ENCODE assay signal across 24 mouse cellular contexts in genomic region chr4:103751249-103751855, GRCm38 (mm10).
DNase-seq lines count a peak whose midpoint lies in the region; ATAC-seq and TF ChIP-seq lines count a peak whose summit lies in the region.
"Had no signal": no experiment of that assay in that cellular context is flagged by ENCODE, and none has a peak within 500 bp of the region (broad histone marks: within the 10 kb centered on the region; RNA-seq: fewer than 3 reads in every experiment).

No protein-coding gene starts in this region.

- H3K4me2 ChIP-seq in forebrain, embryonic 14.5 days (ENCODE audit: low read length), result no peak overlapping the region
- H3K4me2 ChIP-seq in forebrain, embryonic 16.5 days (ENCODE audit: low read length), result no peak overlapping the region
- H3K4me2 ChIP-seq in hindbrain, embryonic 14.5 days (replicated peaks), result no peak overlapping the region
- H3K4me2 ChIP-seq in hindbrain, embryonic 16.5 days (ENCODE audit: low read length), result no peak overlapping the region
- H3K4me2 ChIP-seq: embryonic facial prominence, embryonic 12.5 days; liver, embryonic 12.5 days; midbrain, embryonic 11.5 days; neural tube, embryonic 13.5 days; stomach, embryonic 15.5 days had no signal

- ATAC-seq in forebrain, embryonic 14.5 days, result no peak
- ATAC-seq in forebrain, embryonic 16.5 days, result no peak
- no peak for ATAC-seq in hindbrain, embryonic 14.5 days (ENCODE audit: low FRiP score)
- ATAC-seq in hindbrain, embryonic 16.5 days, result no peak
- ATAC-seq: CD4-positive, CD25-positive, alpha-beta regulatory T cell, adult 4 months; liver, embryonic 12.5 days; liver, postnatal 0 days had no signal

- no peak for TF ChIP-seq POLR2A in brain, embryonic 14.5 days (IDR thresholded peaks at IDR 0.05; ENCODE audit: borderline replicate concordance, extremely low read depth, insufficient read depth, insufficient read length, poor library complexity, severe bottlenecking)

- TF ChIP-seq CTCF in brain, embryonic 14.5 days (IDR thresholded peaks at IDR 0.05; ENCODE audit: borderline replicate concordance, extremely low read depth, insufficient read depth, insufficient read length), result no peak

- H3K9me3 ChIP-seq in forebrain, embryonic 14.5 days (replicated peaks; ENCODE audit: control insufficient read depth, low read length), result no peaks in the 10 kb centered on the region
- H3K9me3 ChIP-seq in forebrain, embryonic 16.5 days (ENCODE audit: control insufficient read depth, low read length), result no peaks in the 10 kb centered on the region
- H3K9me3 ChIP-seq in hindbrain, embryonic 14.5 days (ENCODE audit: control insufficient read depth, low read length), result no peaks in the 10 kb centered on the region
- H3K9me3 ChIP-seq in hindbrain, embryonic 16.5 days (ENCODE audit: control insufficient read depth, low read length), result no peaks in the 10 kb centered on the region
- H3K9me3 ChIP-seq: embryonic facial prominence, embryonic 12.5 days; liver, embryonic 12.5 days; neural tube, embryonic 13.5 days; stomach, embryonic 15.5 days had no signal

- DNase-seq in forebrain, embryonic 14.5 days (ENCODE audit: low spot score), result peak; percentile 42
- peak; percentile 35 for DNase-seq in hindbrain, embryonic 14.5 days (ENCODE audit: low spot score)
- DNase-seq in Muller cell, postnatal 12 days (ENCODE audit: inconsistent ontology term), result peak; percentile 77
- peak; percentile 66 for DNase-seq in brain, embryonic 14.5 days (ENCODE audit: low read depth)
- no peak for DNase-seq in left cerebral cortex, adult 11 months (ENCODE audit: low spot score)
- DNase-seq: adrenal gland, postnatal 25 days; cerebellum, adult 11-12 months; embryo, embryonic 11 days; heart, postnatal 14 days; kidney, adult 11 months; kidney, postnatal 14 days; left cerebral cortex, postnatal 4 days; liver, postnatal 0 days; lung, postnatal 36 days; right cerebral cortex, postnatal 14 days; thymus, postnatal 14 days had no signal

- H3K4me1 ChIP-seq in forebrain, embryonic 14.5 days (ENCODE audit: control insufficient read depth, insufficient read depth, low read length), result no peaks in the 10 kb centered on the region; the same call in 1 of the 2 replicates
- H3K4me1 ChIP-seq in forebrain, embryonic 16.5 days (replicated peaks; ENCODE audit: control insufficient read depth, insufficient read depth, low read length), result peaks cover 9% of the 10 kb centered on the region
- no peaks in the 10 kb centered on the region for H3K4me1 ChIP-seq in hindbrain, embryonic 14.5 days (replicated peaks; ENCODE audit: control insufficient read depth, insufficient read depth, low read length)
- H3K4me1 ChIP-seq in hindbrain, embryonic 16.5 days (ENCODE audit: control insufficient read depth, insufficient read depth, low read depth, low read length), result no peaks in the 10 kb centered on the region
- H3K4me1 ChIP-seq: embryonic facial prominence, embryonic 12.5 days; liver, embryonic 12.5 days; stomach, embryonic 15.5 days had no signal

- no peaks in the 10 kb centered on the region for H3K27me3 ChIP-seq in forebrain, embryonic 14.5 days (replicated peaks; ENCODE audit: control insufficient read depth, insufficient read depth, low read length)
- H3K27me3 ChIP-seq in forebrain, embryonic 16.5 days (replicated peaks; ENCODE audit: control insufficient read depth, insufficient read depth, low read length), result 0 out of 2 replicates have a peak, but pooled peaks cover 3% of the 10 kb centered on the region
- H3K27me3 ChIP-seq in hindbrain, embryonic 14.5 days (ENCODE audit: control insufficient read depth, insufficient read depth, low read length), result no peaks in the 10 kb centered on the region
- no peaks in the 10 kb centered on the region for H3K27me3 ChIP-seq in hindbrain, embryonic 16.5 days (replicated peaks; ENCODE audit: control insufficient read depth, insufficient read depth, low read length)
- H3K27me3 ChIP-seq: embryonic facial prominence, embryonic 12.5 days; liver, embryonic 12.5 days; neural tube, embryonic 13.5 days; stomach, embryonic 15.5 days had no signal

- no peaks in the 10 kb centered on the region for H3K36me3 ChIP-seq in forebrain, embryonic 14.5 days (ENCODE audit: control insufficient read depth, insufficient read depth, low read length)
- H3K36me3 ChIP-seq in forebrain, embryonic 16.5 days (ENCODE audit: control insufficient read depth, insufficient read depth), result no peaks in the 10 kb centered on the region
- no peaks in the 10 kb centered on the region for H3K36me3 ChIP-seq in hindbrain, embryonic 14.5 days (replicated peaks; ENCODE audit: control insufficient read depth, insufficient read depth)
- no peaks in the 10 kb centered on the region for H3K36me3 ChIP-seq in hindbrain, embryonic 16.5 days (ENCODE audit: control insufficient read depth, insufficient read depth, low read length)
- H3K36me3 ChIP-seq: embryonic facial prominence, embryonic 12.5 days; liver, embryonic 12.5 days; neural tube, embryonic 13.5 days; stomach, embryonic 15.5 days had no signal

- H3K9ac ChIP-seq in forebrain, embryonic 14.5 days (ENCODE audit: low read length), result no peak overlapping the region
- H3K9ac ChIP-seq in forebrain, embryonic 16.5 days (replicated peaks; ENCODE audit: low read depth, low read length), result no peak overlapping the region
- H3K9ac ChIP-seq in hindbrain, embryonic 14.5 days, result no peak overlapping the region
- H3K9ac ChIP-seq in hindbrain, embryonic 16.5 days (ENCODE audit: low read depth, low read length), result no peak overlapping the region
- H3K9ac ChIP-seq: embryonic facial prominence, embryonic 12.5 days; liver, embryonic 12.5 days; liver, postnatal 0 days; neural tube, embryonic 13.5 days; stomach, embryonic 15.5 days had no signal

- 37% methylated on average over 4 of the region's 4 CpGs for WGBS in forebrain, embryonic 14.5 days
- 28% methylated on average over 4 of the region's 4 CpGs for WGBS in forebrain, embryonic 16.5 days
- 53% methylated on average over 4 of the region's 4 CpGs for WGBS in hindbrain, embryonic 14.5 days
- WGBS in hindbrain, embryonic 16.5 days, result 35% methylated on average over 4 of the region's 4 CpGs

- H3K4me3 ChIP-seq in forebrain, embryonic 14.5 days (ENCODE audit: low read depth, low read length), result no peak overlapping the region
- no peak overlapping the region for H3K4me3 ChIP-seq in forebrain, embryonic 16.5 days (replicated peaks; ENCODE audit: low read length)
- no peak overlapping the region for H3K4me3 ChIP-seq in hindbrain, embryonic 14.5 days (replicated peaks; ENCODE audit: low read length)
- no peak overlapping the region for H3K4me3 ChIP-seq in hindbrain, embryonic 16.5 days (ENCODE audit: low read length)
- H3K4me3 ChIP-seq: embryonic facial prominence, embryonic 12.5 days; liver, embryonic 12.5 days; neural tube, embryonic 13.5 days; stomach, embryonic 15.5 days had no signal

- no peak overlapping the region for H3K27ac ChIP-seq in forebrain, embryonic 14.5 days (ENCODE audit: low read depth, low read length)
- no peak overlapping the region for H3K27ac ChIP-seq in forebrain, embryonic 16.5 days (ENCODE audit: low read length)
- no peak overlapping the region for H3K27ac ChIP-seq in hindbrain, embryonic 14.5 days
- H3K27ac ChIP-seq in hindbrain, embryonic 16.5 days (ENCODE audit: low read depth, low read length), result no peak overlapping the region; the same call in 1 of the 2 replicates
- H3K27ac ChIP-seq: embryonic facial prominence, embryonic 12.5 days; liver, embryonic 12.5 days; neural tube, embryonic 13.5 days; stomach, embryonic 15.5 days had no signal
